ENCODE assay signal across 15 mouse cellular contexts in the genomic region with DNA sequence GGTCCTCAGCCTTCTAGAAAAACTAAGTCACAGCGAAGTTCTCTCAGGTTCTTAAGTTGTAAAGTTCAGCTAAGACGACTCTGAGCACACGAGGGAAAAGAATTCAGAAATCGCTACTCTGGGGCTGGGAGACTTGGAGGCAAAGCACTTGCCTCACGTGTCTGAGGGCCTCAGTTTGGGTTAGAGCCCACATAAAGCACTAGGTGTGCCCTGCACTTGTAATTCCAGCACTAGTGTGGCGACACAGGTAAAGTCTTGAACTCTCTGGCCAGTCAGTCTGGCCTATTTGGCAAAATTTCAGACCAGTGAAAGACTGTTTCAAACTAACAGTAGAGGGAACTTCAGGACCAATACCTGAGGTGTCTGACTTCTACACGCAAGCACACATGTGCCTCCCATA.
"Had no signal": no experiment of that assay in that cellular context is flagged by ENCODE, and none has a peak within 500 bp of the region (broad histone marks: within the 10 kb centered on the region; RNA-seq: fewer than 3 reads in every experiment).

No protein-coding gene starts in this region.

- ATAC-seq: intestine, embryonic 16.5 days; liver, postnatal 0 days had no signal

- H3K27me3 ChIP-seq: limb, embryonic 12.5 days; liver, embryonic 13.5 days; midbrain, embryonic 12.5 days; neural tube, embryonic 13.5 days; stomach, embryonic 15.5 days had no signal

- H3K4me2 ChIP-seq: limb, embryonic 12.5 days; liver, embryonic 13.5 days; midbrain, embryonic 12.5 days; neural tube, embryonic 13.5 days; stomach, embryonic 15.5 days had no signal

- H3K36me3 ChIP-seq: limb, embryonic 12.5 days; liver, embryonic 13.5 days; midbrain, embryonic 12.5 days; neural tube, embryonic 13.5 days; stomach, embryonic 15.5 days had no signal

- DNase-seq: kidney, adult 8-10 months; kidney, postnatal 14 days; liver; liver, embryonic 13.5 days; liver, postnatal 0 days; retina, postnatal 1 day; right cerebral cortex, postnatal 4 days; spleen, adult 18-20 months; thymus, adult 2 months; thymus, postnatal 25 days had no signal

- H3K4me3 ChIP-seq: limb, embryonic 12.5 days; liver, embryonic 13.5 days; midbrain, embryonic 12.5 days; neural tube, embryonic 13.5 days; stomach, embryonic 15.5 days had no signal

- H3K4me1 ChIP-seq: liver, embryonic 13.5 days had no signal

- H3K9me3 ChIP-seq: limb, embryonic 12.5 days; liver, embryonic 13.5 days; midbrain, embryonic 12.5 days; neural tube, embryonic 13.5 days; stomach, embryonic 15.5 days had no signal

- H3K27ac ChIP-seq: limb, embryonic 12.5 days; liver, embryonic 13.5 days; midbrain, embryonic 12.5 days; neural tube, embryonic 13.5 days; stomach, embryonic 15.5 days had no signal

- H3K9ac ChIP-seq: limb, embryonic 12.5 days; liver, embryonic 13.5 days; liver, postnatal 0 days; midbrain, embryonic 12.5 days; neural tube, embryonic 13.5 days; stomach, embryonic 15.5 days had no signal
